Mouse (Mus musculus) intestine, embryonic 14.5 days (tissue): ENCODE results near the gene Aurkb. TPM values are rescaled to one million over a fixed set of nuclear protein-coding genes. Genes with fewer than 3 reads are reported as not detected.
"Not testable (repeated sequence)": the region's sequence is repeated elsewhere in the genome, so short reads cannot be mapped to it uniquely, and the experiment has no call there.

Experiments
- ATAC-seq: fragments of 200-750 bp; cut with Nextera tagmentation; replicated peaks from 2 replicates; pipeline ENCODE4 v1.8.0; 2017; ENCODE audit warnings: low read depth, moderate number of reproducible peaks, moderate TSS enrichment, moderate library complexity; ENCODE audit not compliant: low FRiP score, low TSS enrichment
- DNase-seq: peaks from one replicate; pipeline ENCODE4 v3.0.0-alpha.2; 2018; ENCODE audit warnings: low spot score
- H3K27ac ChIP-seq: fragments of 300-500 bp; sonication (generic); 2 replicates; pipeline ENCODE4 v1.5.1; 2014; ENCODE audit warnings: low read depth, mild to moderate bottlenecking, control low read depth
- H3K27me3 ChIP-seq: fragments of 300-500 bp; sonication (generic); replicated peaks from 2 replicates; pipeline ENCODE4 v1.6.1; 2014; ENCODE audit warnings: low read length, control low read depth; ENCODE audit not compliant: control insufficient read depth, insufficient read depth
- H3K36me3 ChIP-seq: fragments of 300-500 bp; sonication (generic); 2 replicates; pipeline ENCODE4 v1.6.1; 2014; ENCODE audit warnings: low read length, control low read depth; ENCODE audit not compliant: control insufficient read depth, insufficient read depth
- H3K4me1 ChIP-seq: fragments of 300-500 bp; sonication (generic); replicated peaks from 2 replicates; pipeline ENCODE4 v1.6.1; 2014; ENCODE audit warnings: low read length, control low read depth, mixed read lengths; ENCODE audit not compliant: control insufficient read depth, insufficient read depth
- H3K4me2 ChIP-seq: fragments of 300-500 bp; sonication (generic); 2 replicates; pipeline ENCODE4 v1.6.1; 2014; ENCODE audit warnings: low read length
- H3K4me3 ChIP-seq: fragments of 300-500 bp; sonication (generic); 2 replicates; pipeline ENCODE4 v1.5.1; 2014; ENCODE audit warnings: low read depth, low read length, control low read depth, mixed read lengths
- H3K9ac ChIP-seq: fragments of 300-500 bp; sonication (generic); 2 replicates; pipeline ENCODE4 v1.6.1; 2014; ENCODE audit warnings: mild to moderate bottlenecking, low read length
- H3K9me3 ChIP-seq: fragments of 300-500 bp; sonication (generic); 2 replicates; pipeline ENCODE4 v1.6.1; 2016; ENCODE audit warnings: low read length, control low read depth; ENCODE audit not compliant: control insufficient read depth
- WGBS: fragments of 180-500 bp; shearing (Covaris S2); extraction: QIAGEN DNeasy Blood & Tissue Kit; methylation state at CpG from one replicate; pipeline ENCODE4 v1.1.7; 2014; 5-methylcytosine and 5-hydroxymethylcytosine counted together
- polyA plus RNA-seq: library from polyadenylated mRNA; unstranded; fragments of >200 nt; fragmentation: Nextera tagmentation; extraction: Ambion mirVana; gene quantifications from 2 replicates; pipeline ENCODE4 v1.2.1, GENCODE M21; 2014

The Aurkb gene
- polyA plus RNA-seq, 1 experiment from 2014 or later: 150 TPM

- no peaks in the 10 kb centered on the region for H3K27me3 ChIP-seq
- WGBS: 91% methylated on average over 15 of the region's 15 CpGs
- no peaks in the 10 kb centered on the region for H3K9me3 ChIP-seq
- H3K9ac ChIP-seq: no peak overlapping the region
- ATAC-seq (no peak), DNase-seq (no peak)
- no peaks in the 10 kb centered on the region for H3K36me3 ChIP-seq
- peaks cover 13% of the 10 kb centered on the region; the same call in 1 of the 2 replicates for H3K4me1 ChIP-seq
- no peak overlapping the region for H3K4me2 ChIP-seq
- H3K4me3 ChIP-seq: no peak overlapping the region
- H3K27ac ChIP-seq: no peak overlapping the region
These were observed 34.8 kb upstream of the Aurkb start for GRCm38 (mm10) chr11:69010400-69011323.

GRCm38 (mm10) chr11:69011445-69011844, 34.0 kb upstream of the Aurkb start:
- Histone ChIP-seq H3K4me3 (peak overlapping the region; percentile 66), H3K4me2 (peak overlapping the region; percentile 92), H3K27ac (peak overlapping the region; percentile 92), H3K9ac (peak overlapping the region; percentile 65; the same call in 1 of the 2 replicates), H3K4me1 (peaks cover 13% of the 10 kb centered on the region; the same call in 1 of the 2 replicates)
- ATAC-seq, H3K27me3 ChIP-seq, H3K36me3 ChIP-seq, DNase-seq, H3K9me3 ChIP-seq: not testable (repeated sequence)
- 72% methylated on average over 2 of the region's 2 CpGs for WGBS

- Histone ChIP-seq H3K4me2 (peak overlapping the region; percentile 92), H3K27me3 (no peaks in the 10 kb centered on the region), H3K27ac (peak overlapping the region; percentile 92), H3K4me3 (peak overlapping the region; percentile 66), H3K9ac (peak overlapping the region; percentile 65), H3K9me3 (no peaks in the 10 kb centered on the region), H3K36me3 (no peaks in the 10 kb centered on the region), H3K4me1 (peaks cover 19% of the 10 kb centered on the region)
- DNase-seq (peak; percentile 88), ATAC-seq (0 out of 2 replicates have a peak, but pooled peaks have one; percentile 29)
- WGBS: 2% methylated on average over 18 of the region's 18 CpGs
These were observed 33.3 kb upstream of the Aurkb start for GRCm38 (mm10) chr11:69012071-69012601.

GRCm38 (mm10) chr11:69015644-69016441, 29.6 kb upstream of the Aurkb start, which contains the start of gene Ctc1:
Gene Ctc1 (plus strand): TSS chr11:69015911.
- peak within 1 kb of the TSS; percentile 84 for H3K4me2 ChIP-seq
- no peaks in the 10 kb centered on the region for H3K27me3 ChIP-seq
- 2% methylated on average over 38 of the region's 38 CpGs for WGBS
- H3K27ac ChIP-seq: peak within 1 kb of the TSS; percentile 94
- ATAC-seq (peak; percentile 96), DNase-seq (peak; percentile 94)
- H3K4me3 ChIP-seq: peak within 1 kb of the TSS; percentile 82
- H3K9me3 ChIP-seq: no peaks in the 10 kb centered on the region
- peak within 1 kb of the TSS; percentile 94 for H3K9ac ChIP-seq
- peaks cover under 1% of the 10 kb centered on the region; the same call in 1 of the 2 replicates for H3K36me3 ChIP-seq
- peaks cover 11% of the 10 kb centered on the region for H3K4me1 ChIP-seq

- H3K27me3 ChIP-seq: no peaks in the 10 kb centered on the region
- ATAC-seq (no peak), DNase-seq (no peak)
- peak overlapping the region; percentile 84 for H3K4me2 ChIP-seq
- peaks cover 9% of the 10 kb centered on the region for H3K36me3 ChIP-seq
- peak overlapping the region; percentile 94 for H3K27ac ChIP-seq
- peaks cover 7% of the 10 kb centered on the region for H3K4me1 ChIP-seq
- no peaks in the 10 kb centered on the region for H3K9me3 ChIP-seq
- H3K4me3 ChIP-seq: peak overlapping the region; percentile 82
- H3K9ac ChIP-seq: peak overlapping the region; percentile 94
- 64% methylated on average over 3 of the region's 3 CpGs for WGBS
These were observed 28.7 kb upstream of the Aurkb start for GRCm38 (mm10) chr11:69016755-69017154.

GRCm38 (mm10) chr11:69020691-69021090, 24.8 kb upstream of the Aurkb start:
- H3K9me3 ChIP-seq: no peaks in the 10 kb centered on the region
- DNase-seq (no peak), ATAC-seq (no peak)
- H3K9ac ChIP-seq: no peak overlapping the region
- H3K27me3 ChIP-seq: no peaks in the 10 kb centered on the region
- peaks cover 7% of the 10 kb centered on the region for H3K4me1 ChIP-seq
- H3K4me2 ChIP-seq: no peak overlapping the region
- H3K36me3 ChIP-seq: peaks cover 48% of the 10 kb centered on the region
- H3K27ac ChIP-seq: no peak overlapping the region
- H3K4me3 ChIP-seq: no peak overlapping the region

GRCm38 (mm10) chr11:69026562-69026961, 18.9 kb upstream of the Aurkb start:
- H3K27me3 ChIP-seq: no peaks in the 10 kb centered on the region
- H3K4me1 ChIP-seq: no peaks in the 10 kb centered on the region
- H3K4me3 ChIP-seq: no peak overlapping the region
- no peak overlapping the region for H3K9ac ChIP-seq
- no peak overlapping the region for H3K4me2 ChIP-seq
- DNase-seq (no peak), ATAC-seq (no peak)
- no peaks in the 10 kb centered on the region for H3K9me3 ChIP-seq
- H3K36me3 ChIP-seq: peaks cover 99% of the 10 kb centered on the region
- 85% methylated on average over 3 of the region's 3 CpGs for WGBS
- no peak overlapping the region for H3K27ac ChIP-seq

- ATAC-seq (no peak), DNase-seq (no peak)
- H3K4me3 ChIP-seq: no peak overlapping the region
- H3K4me2 ChIP-seq: no peak overlapping the region
- peaks cover 99% of the 10 kb centered on the region for H3K36me3 ChIP-seq
- H3K27me3 ChIP-seq: no peaks in the 10 kb centered on the region
- H3K27ac ChIP-seq: no peak overlapping the region
- H3K9ac ChIP-seq: no peak overlapping the region
- no peaks in the 10 kb centered on the region for H3K9me3 ChIP-seq
- H3K4me1 ChIP-seq: no peaks in the 10 kb centered on the region
- WGBS: 59% methylated on average over 2 of the region's 2 CpGs
These were observed 16.6 kb upstream of the Aurkb start for GRCm38 (mm10) chr11:69028805-69029204.
